Mouse (Mus musculus) small intestine, adult 2 months (tissue): ENCODE results near the gene Gm36028.

Source experiments
- CTCF ChIP-seq: fragments of 200-500 bp; IDR thresholded peaks from 2 replicates; pipeline ENCODE4 v1.5.1; 2012; ENCODE audit warnings: low read depth, mild to moderate bottlenecking, control low read depth, inconsistent platforms, low read length, moderate library complexity, mixed read lengths; ENCODE audit not compliant: insufficient replicate concordance, insufficient read length; ENCODE audit errors: extremely low read depth
- POLR2A ChIP-seq: fragments of 200-500 bp; IDR thresholded peaks from 2 replicates; pipeline ENCODE4 v1.6.1; 2012; ENCODE audit warnings: low read depth, mild to moderate bottlenecking, control low read depth, inconsistent platforms, low read length, moderate library complexity

DNA sequence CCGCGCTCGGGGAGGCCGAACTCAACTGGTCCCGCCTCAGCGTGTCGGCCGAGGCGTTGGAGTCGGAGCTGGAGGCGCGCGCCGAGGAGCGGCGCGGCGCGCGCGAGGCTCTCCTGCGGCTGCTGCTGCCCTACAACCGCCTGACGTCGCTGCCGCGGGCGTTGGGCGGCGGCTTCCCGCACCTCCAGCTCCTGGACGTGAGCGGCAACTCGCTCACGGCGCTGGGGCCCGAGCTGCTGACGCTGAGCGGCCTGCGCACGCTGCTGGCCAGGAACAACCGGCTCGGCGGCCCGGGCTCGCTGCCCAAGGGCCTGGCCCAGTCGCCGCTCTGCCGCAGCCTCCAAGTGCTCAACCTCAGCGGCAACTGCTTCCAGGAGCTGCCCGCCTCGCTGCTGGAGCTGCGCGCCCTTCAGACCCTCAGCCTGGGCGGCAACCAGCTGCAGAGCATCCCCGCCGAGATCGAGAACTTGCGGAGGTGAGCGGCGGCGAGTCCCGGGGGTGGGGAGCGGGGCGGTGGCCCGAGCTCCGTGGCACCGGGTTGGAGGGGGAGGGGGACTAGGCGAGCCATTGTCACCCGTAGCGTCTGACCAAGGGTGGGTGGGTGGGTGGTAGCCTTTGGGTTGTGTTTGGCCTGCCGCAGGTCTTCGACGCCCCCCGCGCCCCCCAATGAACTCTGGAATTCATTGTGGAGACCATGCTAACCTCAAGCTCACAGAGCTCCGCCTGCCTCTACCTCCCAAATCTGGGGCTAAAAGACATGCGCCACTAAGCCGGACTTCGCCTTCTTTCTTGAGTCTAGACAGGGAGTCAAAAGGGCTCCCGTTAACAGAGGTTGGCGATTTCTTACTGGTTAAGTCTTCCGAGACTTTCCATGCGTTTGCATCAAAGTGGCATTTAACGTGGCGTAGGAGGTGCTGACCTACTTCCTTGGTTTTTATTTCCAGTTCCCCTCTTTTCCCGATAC lies 7.8 kb upstream of the Gm36028 start:
- no peak for TF ChIP-seq CTCF
- TF ChIP-seq POLR2A: no peak; the same call in 1 of the 2 replicates
